Mouse (Mus musculus) sigmoid colon, adult 10 weeks (tissue): ENCODE measurements around the gene Tctex1d4. TPM values are rescaled to one million over a fixed set of nuclear protein-coding genes. Genes with fewer than 3 reads are reported as not detected.

Experiments used
- polyA plus RNA-seq: library from polyadenylated mRNA; stranded (reverse); fragments of 350-450 nt; fragmentation: Illumina TruSeq; extraction: RNeasy Lipid Tissue Mini Kit (QIAGEN cat#74804); gene quantifications from one replicate; pipeline ENCODE4 v1.2.3, GENCODE M21; 2014; ENCODE audit warnings: low read depth, low replicate concordance

The Tctex1d4 gene
- not detected for polyA plus RNA-seq

GRCm38 (mm10) chr4:117126675-117127290 is at the start of gene Tctex1d4:
Gene Tctex1d4, plus strand, starts transcription at chr4:117126794.

GRCm38 (mm10) chr4:117095551-117096452 is 30.8 kb upstream of the Tctex1d4 start, which contains the start of gene Ptch2:
Gene Ptch2, plus strand, starts transcription at chr4:117096075.

GRCm38 (mm10) chr4:117125348-117125909 is 1.2 kb upstream of the Tctex1d4 start, which contains the start of gene Btbd19:
Gene Btbd19, minus strand, starts transcription at chr4:117125725.

GRCm38 (mm10) chr4:117133817-117134600 is 7.4 kb downstream of the Tctex1d4 start, which contains the start of gene Plk3:
Gene Plk3, minus strand, starts transcription at chr4:117133963.

GRCm38 (mm10) chr4:117155792-117156355 is 29.3 kb downstream of the Tctex1d4 start, which contains the start of gene Rps8:
Gene Rps8, minus strand, starts transcription at chr4:117156243.

Other genes starting within 250 kb of the Tctex1d4 start
- gene Zswim5, start 249.4 kb upstream of the Tctex1d4 start, polyA plus RNA-seq = 2.4 TPM
- 7.3 TPM for gene Urod, start 132.4 kb upstream of the Tctex1d4 start, polyA plus RNA-seq
- 15.8 TPM for gene Hectd3, start 131.5 kb upstream of the Tctex1d4 start, polyA plus RNA-seq
- 14.4 TPM for gene Eif2b3, start 107.4 kb upstream of the Tctex1d4 start, polyA plus RNA-seq
- gene Ptch2, start 30.7 kb upstream of the Tctex1d4 start, polyA plus RNA-seq = not detected
- 2.7 TPM for gene Btbd19, start 1.1 kb upstream of the Tctex1d4 start, polyA plus RNA-seq
- gene Plk3, start 7.2 kb downstream of the Tctex1d4 start, polyA plus RNA-seq = 2.1 TPM
- 161 TPM for gene Rps8, start 29.4 kb downstream of the Tctex1d4 start, polyA plus RNA-seq
- 2.1 TPM for gene Kif2c, start 55.8 kb downstream of the Tctex1d4 start, polyA plus RNA-seq
- gene Tmem53, start 125.2 kb downstream of the Tctex1d4 start, polyA plus RNA-seq = 0.57 TPM
- gene Armh1, start 125.3 kb downstream of the Tctex1d4 start, polyA plus RNA-seq = not detected